Comparison of ENCODE assay signal across 8 mouse cellular contexts in the genomic region with DNA sequence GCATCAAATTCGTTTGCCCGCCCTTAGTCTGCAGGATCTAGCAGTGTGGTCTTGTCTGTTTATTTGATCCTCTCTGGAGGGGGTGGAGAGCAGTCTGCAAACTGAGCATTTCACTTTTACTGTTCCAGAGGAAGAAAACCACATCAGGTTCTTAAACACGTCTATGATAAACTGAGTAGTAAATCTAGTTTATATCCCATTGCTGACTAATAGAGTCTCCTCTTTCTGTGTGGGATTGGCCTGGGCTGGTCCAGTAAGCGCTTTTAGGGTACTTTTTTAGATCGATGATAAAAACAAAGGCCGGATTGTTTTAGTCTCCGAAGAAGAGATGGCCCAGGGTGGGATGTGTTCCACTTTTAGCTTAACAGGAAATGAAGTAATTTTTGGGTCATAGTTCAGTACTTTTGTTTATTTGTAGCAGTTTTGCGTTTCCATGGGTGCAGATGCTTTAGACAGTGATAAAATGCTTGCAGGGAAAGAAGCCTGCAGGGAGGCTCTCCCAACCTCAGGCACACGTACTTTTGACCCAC.
DNase-seq lines count a peak whose midpoint lies in the region; ATAC-seq and TF ChIP-seq lines count a peak whose summit lies in the region.

No protein-coding gene starts in this region.

- TF ChIP-seq POLR2A in lung, adult 2 months (IDR thresholded peaks at IDR 0.05; ENCODE audit: borderline replicate concordance, extremely low read depth, low read depth, low read length) = no peak

- TF ChIP-seq CTCF in lung, embryonic 14.5 days (IDR thresholded peaks at IDR 0.05; ENCODE audit: low read depth) = no peak
- TF ChIP-seq CTCF in lung, adult 2 months (IDR thresholded peaks at IDR 0.05; ENCODE audit: insufficient read depth, low read length) = no peak

- H3K27ac ChIP-seq in lung, embryonic 14.5 days (ENCODE audit: low read depth) = peak overlapping the region; percentile 85
- H3K27ac ChIP-seq in lung, embryonic 16.5 days (ENCODE audit: low read length) = peak overlapping the region; percentile 81

- H3K4me3 ChIP-seq in lung, embryonic 14.5 days (ENCODE audit: low read depth, low read length) = no peak overlapping the region
- H3K4me3 ChIP-seq in lung, adult 2 months (replicated peaks; ENCODE audit: extremely low read depth, low read depth, low read length) = no peak overlapping the region
- no peak overlapping the region for H3K4me3 ChIP-seq in lung, embryonic 16.5 days (ENCODE audit: low read length)

- H3K9ac ChIP-seq in lung, embryonic 14.5 days = no peak overlapping the region
- peak overlapping the region; percentile 30; the same call in 1 of the 2 replicates for H3K9ac ChIP-seq in lung, embryonic 16.5 days (ENCODE audit: low read length)

- no peaks in the 10 kb centered on the region for H3K27me3 ChIP-seq in lung, embryonic 14.5 days (ENCODE audit: insufficient read depth, low read length)
- no peaks in the 10 kb centered on the region for H3K27me3 ChIP-seq in lung, embryonic 16.5 days (ENCODE audit: control insufficient read depth, insufficient read depth, low read depth, low read length)

- peak; percentile 82 for ATAC-seq in lung, embryonic 14.5 days (ENCODE audit: insufficient read depth)
- ATAC-seq in hematopoietic stem cell, adult 5-6 weeks (replicated peaks in 1 of 2; ENCODE audit: insufficient read depth in 1 of 2, low FRiP score in 2 of 2, low TSS enrichment in 1 of 2, low read depth in 1 of 2, poor library complexity in 2 of 2, severe bottlenecking in 2 of 2) = peak; percentile 24 to 59; a peak in 2 of 4 replicates
- peak; percentile 84 for ATAC-seq in lung, embryonic 16.5 days (ENCODE audit: low read depth)

- H3K9me3 ChIP-seq in lung, embryonic 14.5 days (ENCODE audit: low read depth, low read length) = no peaks in the 10 kb centered on the region
- H3K9me3 ChIP-seq in lung, embryonic 16.5 days (ENCODE audit: control insufficient read depth, low read length) = no peaks in the 10 kb centered on the region

- peak; percentile 86 for DNase-seq in lung, embryonic 14.5 days
- DNase-seq in lung, adult 2 months = no peak
- DNase-seq in embryo, embryonic 10.5 days (ENCODE audit: low spot score) = peak; percentile 83
- no peak for DNase-seq in right cerebral cortex, adult 2 months (ENCODE audit: low spot score in 2 of 2)
- DNase-seq in left cerebral cortex, postnatal 14 days (ENCODE audit: low spot score in 2 of 2) = no peak
- DNase-seq in frontal cortex, postnatal 14 days (ENCODE audit: low spot score in 2 of 2) = no peak

- peaks cover 19% of the 10 kb centered on the region for H3K4me1 ChIP-seq in lung, embryonic 14.5 days (ENCODE audit: insufficient read depth)
- peaks cover 27% of the 10 kb centered on the region for H3K4me1 ChIP-seq in lung, adult 2 months (ENCODE audit: control insufficient read depth, insufficient read depth, low read length)
- H3K4me1 ChIP-seq in lung, embryonic 16.5 days (replicated peaks; ENCODE audit: control insufficient read depth, insufficient read depth, low read length) = peaks cover 19% of the 10 kb centered on the region

- 19% methylated on average over 9 of the region's 9 CpGs for WGBS in lung, embryonic 14.5 days
- 7% methylated on average over 9 of the region's 9 CpGs for WGBS in lung, adult 2 months
- 17% methylated on average over 9 of the region's 9 CpGs for WGBS in lung, embryonic 16.5 days

- intact Hi-C loops in left cerebral cortex, postnatal 14 days (cut with DNase I) = loop anchor here (10.0 kb wide), 1 partner anchor 160 kb away; no protein-coding TSS in a partner anchor

- peaks cover 9% of the 10 kb centered on the region for H3K36me3 ChIP-seq in lung, embryonic 14.5 days (ENCODE audit: insufficient read depth)
- H3K36me3 ChIP-seq in lung, embryonic 16.5 days (ENCODE audit: control insufficient read depth, insufficient read depth, low read length) = no peaks in the 10 kb centered on the region; the same call in 1 of the 2 replicates

- H3K4me2 ChIP-seq in lung, embryonic 14.5 days = peak overlapping the region; percentile 12
- peak overlapping the region; percentile 35 for H3K4me2 ChIP-seq in lung, embryonic 16.5 days (ENCODE audit: low read depth, low read length)

Comparison
In these comparisons a context has a peak if more than half of its experiments do, and no peak if none do; other contexts are left out.
1. DNase-seq: peak in lung, embryonic 14.5 days (single experiment) and embryo, embryonic 10.5 days (single experiment); none in lung, adult 2 months (single experiment), right cerebral cortex, adult 2 months (0 of 2), left cerebral cortex, postnatal 14 days (0 of 2) and frontal cortex, postnatal 14 days (0 of 2).
2. Peak in every context shown above with its lines, with median percentiles within 50 percentile points of each other: ATAC-seq.